Mouse (Mus musculus): ENCODE data around the gene Atp8b4. TPM values are rescaled to one million over a fixed set of nuclear protein-coding genes. Genes with fewer than 3 reads are reported as not detected.
A peak's percentile ranks its signal among the peaks of the same experiment; 100 is the strongest.
"Not testable (repeated sequence)": the region's sequence is repeated elsewhere in the genome, so short reads cannot be mapped to it uniquely, and the experiment has no call there.

Atp8b4 gene
- total RNA-seq, 4 experiments from 2014 or later: 0.19 to 0.49 (median 0.33) TPM

GRCm38 (mm10) chr2:126495832-126496695, 4.4 kb downstream of the Atp8b4 start:
- DNase-seq (ENCODE audit: low spot score): no peak

DNA sequence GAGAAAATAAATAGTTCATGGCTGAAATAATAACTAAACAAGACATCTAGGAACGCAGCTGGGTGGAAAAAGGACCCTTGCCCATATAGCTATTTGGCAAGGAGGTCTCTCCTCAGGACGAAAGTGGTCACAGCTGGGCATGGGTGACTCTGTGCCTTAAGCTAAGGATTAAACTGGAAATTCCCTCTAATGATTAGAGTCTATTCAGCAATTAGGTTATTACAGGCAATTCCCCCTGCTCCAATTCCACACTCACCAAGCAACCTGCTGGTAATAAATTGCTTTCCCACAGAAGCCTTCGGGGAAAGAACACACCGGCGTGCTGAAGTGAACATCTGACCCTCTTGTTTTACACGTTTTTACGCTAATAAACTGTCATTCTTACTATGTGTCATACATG, 5.2 kb downstream of the Atp8b4 start:
- DNase-seq (ENCODE audit: low spot score): no peak

DNA sequence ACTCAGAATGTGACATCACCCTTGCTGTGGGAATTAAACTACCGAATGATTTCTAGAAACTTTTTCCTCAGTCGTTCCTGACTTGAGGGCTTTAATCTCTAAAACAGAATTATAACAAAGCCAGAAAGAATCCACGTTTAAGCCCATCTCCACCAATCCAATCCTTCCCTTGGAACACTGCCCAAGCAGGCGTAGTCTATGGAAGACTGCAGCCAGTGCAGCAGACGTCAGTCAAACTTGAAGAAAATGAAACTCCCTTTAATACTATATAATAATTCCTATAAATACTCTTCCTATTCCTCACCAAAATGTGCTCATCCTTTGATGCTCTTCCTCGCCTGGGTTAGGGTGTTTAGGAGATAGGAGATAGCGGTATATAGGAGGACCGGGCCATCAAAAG, 7.2 kb downstream of the Atp8b4 start:
- no peak for DNase-seq (ENCODE audit: low spot score)

GRCm38 (mm10) chr2:126492713-126493112, 7.8 kb downstream of the Atp8b4 start:
- no peak for DNase-seq (ENCODE audit: low spot score)

DNA sequence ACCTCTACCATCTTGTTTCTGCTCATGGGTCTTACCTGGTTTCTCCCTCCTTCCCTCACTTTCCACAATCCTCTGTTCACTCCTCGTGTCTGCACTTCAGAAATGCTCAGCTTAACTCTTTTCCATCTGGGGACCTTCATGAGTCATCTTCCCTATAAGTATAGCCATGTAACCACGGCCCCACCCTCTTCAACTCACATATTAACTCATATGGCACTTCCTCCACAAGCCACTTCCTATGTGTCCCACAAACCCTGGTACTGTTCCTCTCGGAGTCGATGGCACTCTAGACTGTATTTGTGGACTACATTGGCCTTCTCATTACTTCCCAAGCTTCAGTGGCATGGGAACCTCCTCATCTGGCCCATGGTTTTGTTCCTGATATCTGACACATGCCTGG, 9.0 kb downstream of the Atp8b4 start:
- no peak for DNase-seq (ENCODE audit: low spot score)

DNA sequence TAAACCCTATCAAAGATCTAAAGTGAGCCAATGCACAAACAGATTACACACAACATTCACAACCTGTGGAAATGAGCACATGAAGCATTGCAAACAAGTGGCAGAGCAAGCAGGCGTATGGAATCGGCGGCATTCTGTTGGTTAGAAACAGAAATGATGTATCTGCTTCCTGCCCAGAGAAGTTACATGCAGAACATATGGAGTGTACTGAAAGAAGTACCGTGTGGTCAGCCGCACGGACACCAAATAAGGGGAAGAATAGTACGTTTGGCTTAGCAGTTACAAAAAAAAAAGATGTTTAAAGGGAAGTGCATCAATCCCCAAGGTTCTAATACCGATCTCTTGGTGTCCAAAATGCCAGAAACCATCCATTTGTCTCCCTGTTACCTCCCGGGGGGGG, 9.9 kb downstream of the Atp8b4 start:
- DNase-seq (ENCODE audit: low spot score): no peak

DNA sequence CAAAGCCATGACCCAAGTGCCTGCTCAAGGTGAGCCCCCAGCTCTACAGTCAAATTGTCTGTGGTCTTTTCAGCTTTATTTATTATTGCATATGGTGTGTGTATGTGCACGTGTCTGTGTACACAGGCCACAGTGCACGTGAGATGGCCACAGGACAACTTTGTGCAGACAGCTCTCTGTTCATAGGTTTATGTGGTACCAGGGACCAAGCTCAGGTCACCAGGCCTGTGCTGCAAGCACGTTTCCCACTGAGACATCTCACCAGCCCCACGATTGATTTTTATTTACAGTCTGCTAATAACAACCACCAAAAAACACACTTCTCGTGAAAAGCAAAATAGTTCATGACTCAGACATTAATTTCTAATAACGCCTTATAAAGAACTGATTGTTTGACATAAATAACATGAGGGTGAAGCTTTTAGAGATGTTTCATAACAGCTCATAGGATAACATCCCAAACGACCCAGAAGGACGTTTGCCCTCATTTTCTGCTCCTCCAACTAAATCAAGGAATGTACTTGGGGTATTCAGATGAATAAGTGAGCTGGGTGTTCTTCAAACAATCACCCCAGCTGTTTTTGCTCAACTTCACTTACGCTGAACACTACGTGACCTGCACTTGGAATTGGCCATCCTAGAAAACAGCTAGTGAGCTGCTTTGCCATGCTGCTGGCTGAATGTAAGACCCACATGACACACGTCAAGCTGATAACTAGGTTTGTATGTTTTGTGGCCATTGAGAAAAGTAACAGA, 15.0 kb downstream of the Atp8b4 start:
- DNase-seq (ENCODE audit: low spot score): no peak

DNA sequence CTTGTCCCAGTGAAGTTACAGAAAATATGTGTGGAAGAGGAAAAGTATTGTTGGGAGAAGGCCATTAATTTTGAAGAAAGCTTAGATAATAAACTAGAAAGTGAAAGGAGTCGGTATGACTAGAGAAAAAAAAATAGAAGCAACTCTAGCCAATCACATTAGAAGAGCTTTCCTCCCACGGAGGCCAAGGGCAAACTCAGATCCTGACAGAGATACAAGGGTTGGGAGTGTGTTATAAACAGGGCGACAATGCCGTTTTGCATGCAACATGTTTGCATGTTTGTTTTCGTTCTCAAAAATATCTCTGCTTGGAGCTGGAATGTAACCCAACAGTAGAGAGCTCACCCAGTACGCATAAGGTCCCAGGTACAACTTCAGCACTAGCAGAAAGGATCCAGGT, 17.1 kb downstream of the Atp8b4 start:
- no peak for DNase-seq (ENCODE audit: low spot score)

- DNase-seq (ENCODE audit: low spot score): peak; percentile 42
Observed at GRCm38 (mm10) chr2:126477556-126477955, 22.9 kb downstream of the Atp8b4 start.

DNA sequence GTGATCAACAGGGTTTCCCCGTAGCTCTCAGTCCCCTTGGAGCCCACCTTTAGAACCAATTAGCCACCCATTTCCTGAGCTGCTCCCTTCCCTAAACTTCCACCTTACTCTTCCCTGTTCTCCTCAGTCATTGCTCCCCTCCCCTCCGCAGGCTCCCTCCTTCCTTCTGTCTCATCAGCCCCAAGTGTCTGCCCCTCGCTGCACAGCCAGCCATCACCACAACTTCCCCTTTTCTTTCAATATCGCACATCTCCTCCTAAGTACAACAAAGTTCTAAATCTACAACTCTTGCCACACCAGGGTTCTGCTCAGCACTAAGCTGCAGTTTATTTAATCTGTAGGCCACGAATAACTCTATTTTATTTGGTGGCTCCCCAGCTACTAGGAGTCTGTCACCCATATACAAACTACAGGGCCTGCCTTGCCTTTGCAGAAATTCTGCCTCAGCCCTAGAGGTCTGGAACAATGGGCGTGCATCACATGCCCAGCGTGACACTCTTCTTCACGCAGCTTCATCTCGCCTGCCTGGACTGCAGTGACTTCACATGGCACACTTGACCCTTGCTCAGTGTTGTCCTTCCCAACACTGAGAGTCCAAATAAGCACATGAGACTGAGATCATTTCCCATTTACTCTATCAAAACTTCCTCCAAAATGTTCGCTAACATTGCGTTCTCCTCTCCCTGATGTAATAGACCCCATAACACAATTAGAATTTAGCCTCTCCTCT, 24.6 kb downstream of the Atp8b4 start:
- DNase-seq (ENCODE audit: low spot score): peak; percentile 15

GRCm38 (mm10) chr2:126474019-126474418, 26.5 kb downstream of the Atp8b4 start:
- no peak for DNase-seq (ENCODE audit: low spot score)

GRCm38 (mm10) chr2:126472836-126473235, 27.6 kb downstream of the Atp8b4 start:
- DNase-seq (ENCODE audit: low spot score): no peak

- DNase-seq (ENCODE audit: low spot score): no peak
Observed at GRCm38 (mm10) chr2:126467790-126468189, 32.7 kb downstream of the Atp8b4 start.

DNA sequence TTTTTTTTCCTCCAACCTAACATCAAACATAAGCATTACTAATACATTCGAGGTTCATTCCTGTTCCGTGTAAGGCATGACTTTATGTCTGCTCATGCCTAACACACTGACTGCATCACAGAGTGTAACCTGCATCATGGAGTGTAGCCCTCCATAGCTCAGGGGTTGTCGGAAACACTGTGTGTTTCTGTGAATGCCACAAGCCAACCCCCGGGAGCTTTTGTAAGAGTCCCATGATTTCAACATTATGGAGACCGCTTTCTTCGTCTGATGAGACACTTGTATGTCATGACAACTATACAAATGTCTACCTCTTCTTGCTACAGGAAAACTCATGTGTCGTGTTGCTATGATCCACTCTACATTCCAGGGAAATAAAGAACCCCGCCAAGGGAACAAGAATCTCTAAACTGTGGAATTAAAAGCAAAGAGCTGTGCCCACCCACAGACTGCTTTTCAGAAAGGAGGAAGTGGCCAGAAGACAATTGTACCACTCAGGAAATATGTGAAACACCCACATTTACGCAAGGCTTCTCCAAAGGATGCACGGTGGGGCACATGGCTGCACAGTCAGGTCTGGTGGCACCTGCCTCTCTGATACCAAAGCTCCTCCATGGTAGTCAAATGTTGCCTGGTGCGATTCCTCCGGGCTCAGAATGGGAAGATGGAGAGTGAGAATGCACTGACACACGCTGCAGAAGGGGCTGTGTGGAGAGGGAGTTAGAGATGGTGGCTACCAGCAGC, 33.9 kb downstream of the Atp8b4 start:
- no peak for DNase-seq (ENCODE audit: low spot score)

DNA sequence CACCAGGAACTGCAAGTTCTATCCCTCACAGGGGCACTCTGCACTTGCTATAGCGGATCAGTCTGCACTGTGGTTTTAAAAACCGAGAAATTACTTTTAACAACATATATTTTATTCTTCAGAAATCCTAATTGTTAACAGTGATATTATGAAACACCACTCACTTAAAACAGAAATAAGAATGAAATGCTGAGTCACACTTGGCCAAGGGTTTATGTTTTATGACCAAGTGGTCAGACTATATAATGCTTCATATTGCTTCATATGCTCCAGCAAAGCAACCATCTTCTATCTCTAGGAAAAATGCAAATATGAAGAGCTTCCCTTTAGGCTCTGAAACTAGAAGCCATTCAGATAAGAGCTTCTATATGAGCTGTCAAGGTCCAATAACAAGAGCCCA, 41.8 kb downstream of the Atp8b4 start:
- no peak for DNase-seq (ENCODE audit: low spot score)

- not testable (repeated sequence) for DNase-seq (ENCODE audit: low spot score)
Observed at GRCm38 (mm10) chr2:126457759-126458158, 42.7 kb downstream of the Atp8b4 start.

GRCm38 (mm10) chr2:126450937-126451302, 49.6 kb downstream of the Atp8b4 start:
- DNase-seq (ENCODE audit: low spot score): no peak

GRCm38 (mm10) chr2:126450210-126450936, 50.1 kb downstream of the Atp8b4 start:
- DNase-seq (ENCODE audit: low spot score): peak; percentile 67

- no peak for DNase-seq (ENCODE audit: low spot score)
Observed at GRCm38 (mm10) chr2:126445039-126445438, 55.4 kb downstream of the Atp8b4 start.

DNA sequence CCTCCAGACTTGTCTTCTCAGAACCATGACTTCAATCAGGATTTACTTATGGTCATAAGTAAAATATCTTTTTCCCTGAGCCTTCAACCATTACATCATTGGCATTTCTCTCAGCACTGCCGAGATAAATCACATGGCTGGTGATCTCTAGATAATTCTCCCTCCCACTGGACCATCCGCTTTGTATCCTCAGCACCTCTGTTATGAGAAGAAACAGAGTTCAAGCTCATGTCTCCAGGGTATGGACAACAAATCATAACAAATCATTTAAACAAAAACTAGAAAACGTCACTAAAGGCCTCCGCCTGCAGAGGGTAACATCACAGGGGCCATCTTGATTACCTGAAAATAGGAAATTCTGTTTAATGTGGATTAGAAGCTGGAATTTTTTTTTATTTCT, 58.9 kb downstream of the Atp8b4 start:
- no peak for DNase-seq (ENCODE audit: low spot score)

- DNase-seq (ENCODE audit: low spot score): no peak
Observed at GRCm38 (mm10) chr2:126434712-126435111, 65.8 kb downstream of the Atp8b4 start.
